Comparison of ENCODE assay signal across 16 mouse cellular contexts in genomic region chr15:97612325-97612724, GRCm38 (mm10).
DNase-seq lines count a peak whose midpoint lies in the region; ATAC-seq and TF ChIP-seq lines count a peak whose summit lies in the region.
"Had no signal": no experiment of that assay in that cellular context is flagged by ENCODE, and none has a peak within 500 bp of the region (broad histone marks: within the 10 kb centered on the region; RNA-seq: fewer than 3 reads in every experiment).

No protein-coding gene starts in this region.

- H3K9ac ChIP-seq in heart, postnatal 0 days (replicated peaks; ENCODE audit: low read depth, low read length) = no peak overlapping the region
- H3K9ac ChIP-seq in lung, embryonic 14.5 days = no peak overlapping the region
- H3K9ac ChIP-seq: hindbrain, embryonic 15.5 days had no signal

- no peaks in the 10 kb centered on the region for H3K36me3 ChIP-seq in heart, postnatal 0 days (replicated peaks; ENCODE audit: control insufficient read depth, insufficient read depth, low read length)
- no peaks in the 10 kb centered on the region for H3K36me3 ChIP-seq in heart, embryonic 10.5 days
- H3K36me3 ChIP-seq in lung, embryonic 14.5 days (ENCODE audit: insufficient read depth) = no peaks in the 10 kb centered on the region
- H3K36me3 ChIP-seq: hindbrain, embryonic 15.5 days; limb, embryonic 10.5 days had no signal

- H3K27ac ChIP-seq in heart, postnatal 0 days (ENCODE audit: low read depth) = no peak overlapping the region
- no peak overlapping the region for H3K27ac ChIP-seq in heart, embryonic 10.5 days
- no peak overlapping the region for H3K27ac ChIP-seq in lung, embryonic 14.5 days (ENCODE audit: low read depth)
- H3K27ac ChIP-seq: hindbrain, embryonic 15.5 days; limb, embryonic 10.5 days had no signal

- no peak for ATAC-seq in heart, postnatal 0 days (ENCODE audit: insufficient read depth, low read depth)
- ATAC-seq in lung, embryonic 14.5 days (ENCODE audit: insufficient read depth) = no peak
- ATAC-seq in common myeloid progenitor, adult 5-6 weeks (replicated peaks; ENCODE audit: low read depth, poor library complexity, severe bottlenecking) = peak; percentile 18; the same call in 1 of the 2 replicates

- no peak for TF ChIP-seq EP300 in heart, postnatal 0 days (IDR thresholded peaks at IDR 0.05; ENCODE audit: low read depth)

- peak; percentile 14; the same call in 1 of the 2 replicates for TF ChIP-seq CTCF in heart, postnatal 0 days (IDR thresholded peaks at IDR 0.05; ENCODE audit: low read depth)
- peak; percentile 45 for TF ChIP-seq CTCF in lung, embryonic 14.5 days (IDR thresholded peaks at IDR 0.05; ENCODE audit: low read depth)

- no peaks in the 10 kb centered on the region for H3K9me3 ChIP-seq in heart, postnatal 0 days (replicated peaks; ENCODE audit: control insufficient read depth, low read length)
- no peaks in the 10 kb centered on the region for H3K9me3 ChIP-seq in heart, embryonic 10.5 days
- no peaks in the 10 kb centered on the region for H3K9me3 ChIP-seq in lung, embryonic 14.5 days (ENCODE audit: low read depth, low read length)
- H3K9me3 ChIP-seq: hindbrain, embryonic 15.5 days; limb, embryonic 10.5 days had no signal

- H3K4me3 ChIP-seq in heart, postnatal 0 days (ENCODE audit: low read depth, low read length) = no peak overlapping the region
- H3K4me3 ChIP-seq in heart, embryonic 10.5 days = no peak overlapping the region
- no peak overlapping the region for H3K4me3 ChIP-seq in lung, embryonic 14.5 days (ENCODE audit: low read depth, low read length)
- H3K4me3 ChIP-seq: hindbrain, embryonic 15.5 days; limb, embryonic 10.5 days had no signal

- no peak for DNase-seq in heart, postnatal 0 days (ENCODE audit: low spot score)
- DNase-seq in heart, embryonic 10.5 days (ENCODE audit: low spot score) = no peak
- DNase-seq in lung, embryonic 14.5 days = peak; percentile 30
- no peak for DNase-seq in lung, postnatal 14 days
- DNase-seq in CD4-positive helper T cell, adult 2 months (ENCODE audit: low read depth, low spot score) = peak; percentile 25
- no peak for DNase-seq in cerebellum, adult 9-10 months
- DNase-seq in left cerebral cortex, adult 8-10 months (ENCODE audit: low spot score in 2 of 2) = no peak
- DNase-seq: cerebellum, adult 11 months; heart, postnatal 10 days; layer of hippocampus, adult 9-11 months; right cerebral cortex, postnatal 4 days; thymus, postnatal 36 days had no signal

- no peaks in the 10 kb centered on the region for H3K4me1 ChIP-seq in heart, postnatal 0 days (ENCODE audit: control insufficient read depth, insufficient read depth)
- peaks cover 4% of the 10 kb centered on the region; the same call in 1 of the 2 replicates for H3K4me1 ChIP-seq in heart, embryonic 10.5 days
- H3K4me1 ChIP-seq in lung, embryonic 14.5 days (ENCODE audit: insufficient read depth) = no peaks in the 10 kb centered on the region

- H3K4me2 ChIP-seq in heart, postnatal 0 days (ENCODE audit: low read depth, low read length) = no peak overlapping the region
- H3K4me2 ChIP-seq in lung, embryonic 14.5 days = no peak overlapping the region
- H3K4me2 ChIP-seq: hindbrain, embryonic 15.5 days; midbrain, embryonic 11.5 days had no signal

- WGBS in heart, postnatal 0 days = 76% methylated on average over 2 of the region's 2 CpGs
- WGBS in heart, embryonic 10.5 days = 79% methylated on average over 2 of the region's 2 CpGs
- WGBS in lung, embryonic 14.5 days = 66% methylated on average over 2 of the region's 2 CpGs

- no peaks in the 10 kb centered on the region for H3K27me3 ChIP-seq in heart, postnatal 0 days (ENCODE audit: control insufficient read depth, insufficient read depth, low read length)
- H3K27me3 ChIP-seq in heart, embryonic 10.5 days (ENCODE audit: insufficient read depth, poor library complexity, severe bottlenecking) = no peaks in the 10 kb centered on the region; the same call in 1 of the 2 replicates
- H3K27me3 ChIP-seq in lung, embryonic 14.5 days (ENCODE audit: insufficient read depth, low read length) = no peaks in the 10 kb centered on the region
- H3K27me3 ChIP-seq: hindbrain, embryonic 15.5 days had no signal

Comparison
In these comparisons a context has a peak if more than half of its experiments do, and no peak if none do; other contexts are left out.
1. DNase-seq: peak in lung, embryonic 14.5 days (single experiment) and CD4-positive helper T cell, adult 2 months (single experiment); none in heart, postnatal 0 days (single experiment), heart, embryonic 10.5 days (single experiment), lung, postnatal 14 days (single experiment), cerebellum, adult 9-10 months (single experiment) and left cerebral cortex, adult 8-10 months (0 of 2).